Mouse (Mus musculus) C2C12 (cell line): ENCODE measurements around the gene Ugt1a6b. TPM values are rescaled to one million over a fixed set of nuclear protein-coding genes. Genes with fewer than 3 reads are reported as not detected.
A peak's percentile ranks its signal among the peaks of the same experiment; 100 is the strongest.
"Not testable (repeated sequence)": the region's sequence is repeated elsewhere in the genome, so short reads cannot be mapped to it uniquely, and the experiment has no call there.

ENCODE experiments used
- H3K27me3 ChIP-seq: one replicate; pipeline ENCODE4 v1.6.1; 2011; ENCODE audit not compliant: control insufficient read depth, insufficient read depth, insufficient read length
- H3K36me3 ChIP-seq: one replicate; pipeline ENCODE4 v1.6.1; 2011; ENCODE audit not compliant: control insufficient read depth, insufficient read depth
- H3K4me3 ChIP-seq: one replicate; pipeline ENCODE4 v1.5.1; 2011; ENCODE audit warnings: mild to moderate bottlenecking, control low read depth; ENCODE audit not compliant: poor library complexity, insufficient read depth, severe bottlenecking
- H3K79me2 ChIP-seq: one replicate; pipeline ENCODE4 v1.6.1; 2011; ENCODE audit not compliant: control insufficient read depth, insufficient read depth
- H3K79me3 ChIP-seq: one replicate; pipeline ENCODE4 v1.6.1; 2011; ENCODE audit warnings: low read depth, control low read depth
- H3ac ChIP-seq: one replicate; pipeline ENCODE3; 2011; ENCODE audit warnings: low read depth; ENCODE audit not compliant: control insufficient read depth, insufficient read length
- CEBPB ChIP-seq: IDR thresholded peaks from one replicate; pipeline ENCODE4 v1.6.1; 2011; ENCODE audit warnings: low read depth, mild to moderate bottlenecking, control low read depth, moderate library complexity
- CTCF ChIP-seq: IDR thresholded peaks from one replicate; pipeline ENCODE4 v1.5.1; 2011; ENCODE audit not compliant: control insufficient read depth, insufficient read depth, insufficient read length
- FOSL1 ChIP-seq: IDR thresholded peaks from one replicate; pipeline ENCODE4 v1.8.0; 2011; ENCODE audit warnings: mild to moderate bottlenecking, low read length; ENCODE audit not compliant: poor library complexity, insufficient read depth, severe bottlenecking
- MAX ChIP-seq: IDR thresholded peaks from one replicate; pipeline ENCODE4 v1.6.1; 2011; ENCODE audit warnings: mild to moderate bottlenecking, control low read depth
- MYOD1 ChIP-seq: IDR thresholded peaks from one replicate; pipeline ENCODE4 v1.6.1; 2011; ENCODE audit warnings: low read depth; ENCODE audit not compliant: control insufficient read depth, insufficient read length
- MYOG ChIP-seq: IDR thresholded peaks from one replicate; pipeline ENCODE4 v1.6.1; 2011; ENCODE audit not compliant: control insufficient read depth, insufficient read length; ENCODE audit errors: extremely low read depth
- USF1 ChIP-seq: IDR thresholded peaks from one replicate; pipeline ENCODE4 v1.6.1; 2011; ENCODE audit warnings: low read depth, mild to moderate bottlenecking, control low read depth, moderate library complexity
- polyA plus RNA-seq: library from polyadenylated mRNA; unstranded; fragments of >200 nt; fragmentation: generic; extraction: Trizol; gene quantifications from one replicate; pipeline ENCODE4 v1.2.1, GENCODE M21; 2012; ENCODE audit warnings: missing spikeins

Gene Ugt1a6b
- polyA plus RNA-seq, 1 experiment: not detected

DNA sequence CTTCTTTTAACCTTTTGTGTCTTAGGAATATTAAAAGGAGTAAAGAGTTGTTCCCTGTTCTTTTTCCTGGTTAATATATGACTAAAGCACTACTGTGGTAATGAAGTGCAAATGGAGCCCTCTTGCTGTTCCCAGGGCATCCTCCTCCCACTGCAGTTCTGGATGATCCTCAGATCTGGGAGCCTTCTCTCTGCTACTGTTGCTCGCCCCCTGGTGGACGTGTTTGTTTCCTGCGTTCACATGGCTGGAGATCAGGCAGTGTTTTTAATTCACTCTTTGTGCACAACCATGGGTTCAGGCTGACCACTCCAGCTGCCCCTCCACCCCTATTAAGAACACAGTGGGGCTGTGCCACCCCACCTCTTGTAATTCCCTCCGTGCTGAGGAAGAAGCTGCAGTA lies 17.5 kb downstream of the Ugt1a6b start:
- not testable (repeated sequence) for H3K79me3 ChIP-seq, H3ac ChIP-seq, H3K27me3 ChIP-seq, H3K79me2 ChIP-seq, H3K36me3 ChIP-seq, H3K4me3 ChIP-seq

- H3K36me3 ChIP-seq, H3K27me3 ChIP-seq, H3K79me3 ChIP-seq, H3K4me3 ChIP-seq, H3K79me2 ChIP-seq, H3ac ChIP-seq: not testable (repeated sequence)
These were observed 18.5 kb downstream of the Ugt1a6b start for GRCm38 (mm10) chr1:88121521-88121920.

- H3K4me3 ChIP-seq, H3K79me2 ChIP-seq, H3K27me3 ChIP-seq, H3ac ChIP-seq, H3K36me3 ChIP-seq, H3K79me3 ChIP-seq: not testable (repeated sequence)
These were observed 22.8 kb downstream of the Ugt1a6b start for GRCm38 (mm10) chr1:88125827-88126360.

DNA sequence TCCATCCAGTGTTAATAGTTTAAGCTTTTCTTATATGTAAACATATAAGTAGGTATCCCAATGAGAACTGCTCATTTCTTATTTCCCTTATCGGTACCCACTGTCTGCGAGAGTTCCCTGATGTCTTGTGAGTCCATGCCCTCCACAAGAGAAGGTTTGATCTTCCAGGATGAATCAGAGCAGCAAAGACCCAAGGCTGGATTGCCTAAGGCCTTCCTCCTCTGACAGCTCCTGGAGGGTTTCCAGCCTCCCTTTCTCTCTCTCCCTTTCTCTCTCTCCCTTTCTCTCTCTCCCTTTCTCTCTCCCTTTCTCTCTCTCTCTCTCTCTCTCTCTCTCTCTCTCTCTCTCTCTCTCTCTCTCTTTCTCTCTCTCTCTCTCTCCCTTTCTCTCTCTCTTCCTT lies 26.0 kb downstream of the Ugt1a6b start:
- not testable (repeated sequence) for H3K79me2 ChIP-seq, H3K79me3 ChIP-seq, H3ac ChIP-seq, H3K4me3 ChIP-seq, H3K27me3 ChIP-seq, H3K36me3 ChIP-seq

- H3ac ChIP-seq, H3K79me2 ChIP-seq, H3K4me3 ChIP-seq, H3K79me3 ChIP-seq, H3K27me3 ChIP-seq, H3K36me3 ChIP-seq: not testable (repeated sequence)
These were observed 27.2 kb downstream of the Ugt1a6b start for GRCm38 (mm10) chr1:88130223-88130622.

DNA sequence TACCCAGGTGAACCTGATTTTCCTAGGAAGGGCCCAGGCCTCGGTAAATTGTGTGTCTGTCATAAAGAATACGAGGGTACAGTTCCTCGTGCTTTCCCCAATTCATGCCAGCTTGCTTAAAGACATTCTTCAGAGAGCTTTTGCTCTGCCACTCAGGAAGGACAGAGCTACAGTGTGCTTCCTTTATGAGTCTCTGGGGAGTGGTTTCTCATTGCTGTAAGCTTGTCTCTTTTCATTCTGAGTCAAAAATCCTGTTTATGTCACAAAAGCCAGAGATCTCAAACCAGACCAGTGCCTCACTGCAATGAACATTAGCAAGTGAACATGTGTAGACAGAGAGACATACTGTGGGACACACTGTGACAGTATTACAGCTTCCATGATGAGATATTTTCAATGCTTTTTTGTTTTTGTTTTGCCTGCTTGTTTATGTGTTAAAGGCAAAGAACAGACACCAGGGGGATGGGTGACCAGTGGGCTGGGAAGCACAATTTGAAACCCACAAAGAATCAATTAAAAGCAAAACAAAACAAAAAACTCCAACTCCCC lies 30.9 kb downstream of the Ugt1a6b start:
- Histone ChIP-seq H3K79me2 (no peaks in the 10 kb centered on the region), H3K27me3 (no peaks in the 10 kb centered on the region), H3ac (no peak overlapping the region), H3K79me3 (no peaks in the 10 kb centered on the region), H3K4me3 (no peak overlapping the region), H3K36me3 (no peaks in the 10 kb centered on the region)
- no peak for TF ChIP-seq CEBPB
- no peak for TF ChIP-seq MYOD1
- TF ChIP-seq MAX: no peak
- no peak for TF ChIP-seq CTCF
- no peak for TF ChIP-seq MYOG
- TF ChIP-seq USF1: no peak
- no peak for TF ChIP-seq FOSL1

- H3K36me3 ChIP-seq, H3K79me3 ChIP-seq, H3K4me3 ChIP-seq, H3K27me3 ChIP-seq, H3K79me2 ChIP-seq, H3ac ChIP-seq: not testable (repeated sequence)
- peak; percentile 10 for TF ChIP-seq CEBPB
These were observed 31.5 kb downstream of the Ugt1a6b start, which contains the start of gene Ugt1a6a for GRCm38 (mm10) chr1:88134457-88135011. Gene Ugt1a6a, plus strand, starts transcription at chr1:88134809.

DNA sequence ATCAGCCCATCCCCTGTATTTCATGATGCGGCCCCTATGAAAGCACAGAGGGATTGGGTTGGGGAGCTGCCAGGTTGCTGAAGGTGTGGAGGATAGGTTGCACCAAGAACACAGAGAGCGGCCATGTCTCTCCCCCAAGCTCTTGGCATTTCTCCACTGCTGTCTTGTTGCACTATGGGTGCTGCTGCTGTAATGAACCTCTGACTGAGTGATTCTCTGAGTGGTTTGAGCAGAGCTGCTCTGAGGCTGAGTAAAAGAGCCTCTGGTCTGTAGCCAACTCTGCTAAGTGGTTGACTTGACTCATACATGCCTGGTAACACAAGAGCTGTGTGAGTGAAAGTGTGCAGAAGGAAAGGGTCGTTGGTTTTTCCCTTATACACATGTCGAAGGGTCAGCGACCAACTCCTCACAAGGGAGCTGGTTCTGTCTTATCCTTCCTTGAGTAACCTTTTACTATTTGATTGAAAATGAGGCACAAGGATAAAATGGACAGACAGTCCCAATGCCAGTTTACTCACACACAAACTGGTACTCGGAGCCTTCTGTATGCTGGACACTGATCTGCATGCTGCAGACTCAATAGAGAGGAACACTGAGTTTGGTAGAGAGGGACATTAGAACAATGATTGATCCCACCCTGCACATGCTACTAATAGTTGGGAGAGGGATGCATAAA lies 32.3 kb downstream of the Ugt1a6b start:
- H3K79me3 ChIP-seq, H3K27me3 ChIP-seq, H3K79me2 ChIP-seq, H3K36me3 ChIP-seq, H3K4me3 ChIP-seq, H3ac ChIP-seq: not testable (repeated sequence)
